Mouse (Mus musculus): ENCODE results near the gene Calhm3.

- no peak for TF ChIP-seq CTCF (IDR thresholded peaks at IDR 0.05; ENCODE audit: low read depth)
- TF ChIP-seq EP300 (IDR thresholded peaks at IDR 0.05; ENCODE audit: low read depth), result no peak
These were observed 6.1 kb downstream of the Calhm3 start for GRCm38 (mm10) chr19:47151332-47152061.
